Mouse (Mus musculus) WW6 (cell line): ENCODE data around the gene Tenm3.

ENCODE experiments used
- DNase-seq: peaks from one replicate; pipeline ENCODE4 v3.0.0-alpha.2; 2013; ENCODE audit warnings: low read depth, low spot score

Tenm3 gene

DNA sequence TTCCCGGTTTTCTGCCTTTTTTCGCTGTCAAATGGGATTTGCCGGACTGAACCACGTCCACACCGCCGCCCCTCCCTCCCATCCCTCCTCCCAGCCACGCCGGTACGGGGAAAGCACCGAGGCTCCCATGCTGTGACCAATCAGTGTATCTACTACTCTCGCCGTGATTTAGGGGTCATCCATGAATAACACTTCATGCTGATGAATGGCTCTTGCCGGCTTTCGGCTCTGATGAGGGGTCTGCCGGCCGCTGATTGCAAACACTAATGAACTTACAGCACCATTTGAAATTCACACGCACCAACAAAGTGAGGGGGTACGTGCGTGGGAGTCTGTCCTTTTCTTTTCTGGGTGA is at the start of gene Tenm3:
TSS of gene Tenm3 (minus strand) at position 21 of the 355 bp plus-strand sequence.
- peak; percentile 39 for DNase-seq

DNA sequence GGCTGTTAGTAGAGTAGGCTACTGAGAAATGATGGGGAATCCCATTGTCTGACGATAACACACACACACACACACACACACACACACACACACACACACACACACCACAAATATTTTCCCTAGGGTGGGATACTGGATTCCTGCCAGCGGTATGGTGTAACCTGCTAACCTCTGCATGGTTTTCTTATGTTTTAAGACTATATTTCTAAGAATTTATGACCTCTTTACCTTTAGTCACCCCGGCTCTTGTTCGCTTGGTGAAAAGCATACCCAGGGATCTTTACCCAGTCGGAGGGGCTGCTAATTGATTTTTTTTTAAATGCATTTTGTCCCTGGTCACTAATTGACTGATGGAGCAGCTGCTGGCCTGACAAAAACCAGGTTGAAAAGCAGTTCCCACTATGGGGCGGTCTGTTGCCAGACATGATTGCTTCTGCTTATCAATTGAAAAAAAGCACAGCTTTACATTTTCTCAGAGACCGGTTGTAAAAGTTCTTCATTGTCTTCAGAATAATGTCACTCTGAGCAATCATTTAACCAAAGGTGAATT is 46.5 kb upstream of the Tenm3 start:
- no peak for DNase-seq

DNA sequence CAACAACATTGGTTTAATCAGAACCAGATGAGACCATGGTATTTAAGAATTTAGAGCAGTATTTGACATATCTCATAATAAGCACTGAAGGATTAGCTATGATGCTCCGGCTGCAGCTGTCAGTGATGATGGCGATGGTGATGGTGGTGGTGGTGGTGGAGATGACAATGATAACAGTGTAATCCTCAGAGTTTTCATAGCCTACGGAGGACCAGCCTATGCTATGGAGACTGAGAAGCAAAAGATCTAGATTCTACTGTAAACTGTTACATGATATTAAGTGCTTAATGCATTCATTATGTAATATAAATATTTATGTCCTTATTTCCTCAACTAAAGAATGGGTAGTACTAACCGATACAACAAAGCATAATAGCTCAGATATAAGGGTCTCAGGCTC is 40.5 kb upstream of the Tenm3 start:
- DNase-seq = no peak

DNA sequence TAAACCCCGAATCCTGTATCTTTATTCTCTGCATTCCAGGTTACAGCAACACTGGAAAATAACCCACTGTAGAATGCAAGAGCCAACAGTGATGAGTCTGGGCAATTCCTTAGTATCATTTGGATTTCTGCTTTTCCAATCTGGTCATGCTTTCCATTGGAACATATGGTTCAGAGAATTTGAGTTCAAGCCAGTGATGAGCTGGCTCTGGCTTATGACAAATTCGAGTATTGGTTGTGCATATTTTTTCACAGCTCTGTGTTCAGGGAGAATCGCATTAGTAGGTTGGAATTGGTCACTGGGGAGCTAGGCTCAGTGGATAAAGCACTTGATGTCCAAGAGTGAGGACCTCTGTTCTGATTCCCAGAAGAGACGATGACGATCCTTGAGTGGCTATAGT is 36.8 kb upstream of the Tenm3 start:
- no peak for DNase-seq

DNA sequence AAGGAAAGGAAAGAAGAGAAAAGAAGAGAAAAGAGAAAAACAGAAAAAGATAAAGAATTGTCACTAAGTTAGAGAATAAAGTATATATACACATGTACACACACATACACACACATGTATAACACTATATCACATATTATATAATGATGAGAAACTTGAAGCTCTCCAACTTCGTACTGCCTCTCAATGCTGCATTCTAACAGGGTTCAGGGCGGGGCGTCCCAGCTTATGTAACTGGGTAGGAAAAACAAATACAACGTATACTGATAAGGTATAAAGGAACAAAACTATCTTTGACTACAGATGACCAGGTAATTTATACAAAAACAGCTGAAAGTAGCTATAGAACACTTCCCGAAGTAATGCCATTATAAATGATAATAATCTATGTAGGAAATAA is 22.2 kb upstream of the Tenm3 start:
- no peak for DNase-seq

DNA sequence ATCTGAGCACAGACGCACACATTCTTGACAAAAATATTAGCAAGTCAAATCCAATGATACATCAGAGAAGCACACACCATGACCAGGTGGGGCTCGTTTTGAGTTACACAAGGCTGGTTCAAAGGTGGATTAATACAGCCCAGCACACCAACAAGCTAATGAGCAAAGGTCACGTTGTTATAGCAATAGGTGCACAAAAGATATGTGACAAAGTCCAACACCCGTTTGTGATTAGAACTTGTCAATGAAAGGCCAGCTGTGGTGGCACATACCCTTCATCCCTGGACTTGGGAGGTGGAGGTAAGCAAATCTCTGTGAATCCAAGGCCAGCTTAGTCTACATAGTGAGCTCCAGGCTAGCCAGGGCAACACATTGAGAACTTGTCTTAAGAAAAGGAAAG is 21.7 kb upstream of the Tenm3 start:
- DNase-seq = no peak

DNA sequence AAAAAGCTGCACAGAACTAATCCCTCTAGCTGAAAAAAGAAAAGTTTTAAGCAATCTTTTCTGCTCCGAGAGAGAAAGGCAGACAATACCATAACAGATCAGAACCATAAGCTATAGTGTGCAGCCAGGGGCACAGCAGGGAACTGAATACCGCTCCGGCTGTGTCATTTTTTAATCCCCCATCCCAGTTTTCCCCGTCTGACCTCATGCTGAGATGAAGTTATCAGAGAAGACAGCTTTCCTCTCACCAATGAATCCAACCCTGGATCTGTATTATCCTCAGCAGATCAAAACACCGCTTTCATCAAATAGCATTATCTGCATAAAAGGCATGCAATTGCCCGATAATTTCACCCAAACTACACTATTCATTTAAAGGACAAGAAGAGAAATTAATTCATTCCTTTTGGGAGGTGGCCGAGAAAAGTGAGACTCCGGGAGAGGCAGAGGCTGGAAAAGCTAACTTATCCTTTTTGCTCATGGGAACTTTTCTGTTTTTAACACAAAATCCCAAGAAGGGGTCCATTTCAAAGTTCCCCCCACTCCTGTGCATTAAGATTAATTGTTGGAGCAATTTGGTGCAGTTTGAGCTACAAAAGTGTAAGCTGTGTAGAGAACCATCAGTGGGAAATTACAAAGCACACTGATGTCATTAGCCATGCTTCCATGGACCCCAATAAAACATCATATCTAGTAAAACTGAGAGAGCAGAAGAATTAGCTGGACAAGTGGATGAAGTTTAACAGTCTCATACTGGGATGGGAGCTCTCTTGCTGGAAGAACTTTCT is 6.7 kb upstream of the Tenm3 start:
- DNase-seq = no peak

DNA sequence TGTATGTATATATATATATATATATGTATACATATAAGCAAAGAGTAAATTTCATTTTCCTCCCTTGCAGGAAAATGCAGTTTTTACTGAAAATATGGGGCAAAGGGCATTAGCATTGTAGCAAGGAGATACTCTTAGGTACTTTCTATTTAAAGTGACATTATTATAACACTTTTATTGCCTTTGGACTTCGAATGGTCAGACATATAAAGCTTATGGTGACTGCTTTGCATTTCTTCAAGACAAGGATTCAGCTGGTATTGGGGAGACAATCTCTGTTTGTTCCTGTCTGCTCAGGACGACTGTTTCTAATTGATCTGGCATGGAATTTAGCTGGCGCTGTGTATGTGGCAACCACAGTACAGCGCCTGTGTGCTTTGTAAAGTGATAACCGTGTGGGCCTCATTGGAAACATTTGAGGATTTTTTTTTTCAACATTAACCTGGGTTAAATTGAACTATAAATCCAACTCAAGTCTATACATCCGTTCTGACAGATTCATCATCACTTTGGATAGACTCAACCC is 5.4 kb upstream of the Tenm3 start:
- DNase-seq = no peak

DNA sequence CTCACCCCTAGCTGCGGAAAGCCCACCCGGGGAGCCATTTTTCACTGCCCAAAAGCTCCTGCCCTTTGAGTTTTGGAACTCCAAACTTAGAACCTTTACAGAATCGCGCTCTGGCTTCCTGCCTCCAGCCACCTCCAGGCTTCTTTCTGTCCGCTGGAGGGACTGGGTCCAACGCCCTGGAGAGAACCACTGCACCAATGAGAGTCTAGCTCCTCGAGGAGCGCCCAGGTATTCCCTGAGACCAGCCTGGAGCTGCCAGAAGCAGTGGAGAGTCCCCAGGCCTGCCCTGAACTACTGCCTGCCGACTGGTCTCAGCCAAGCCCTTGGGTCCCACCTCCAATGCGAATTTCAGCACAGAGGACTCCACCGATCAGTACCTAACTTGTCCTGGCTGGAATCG is 1.2 kb upstream of the Tenm3 start:
- no peak for DNase-seq

DNA sequence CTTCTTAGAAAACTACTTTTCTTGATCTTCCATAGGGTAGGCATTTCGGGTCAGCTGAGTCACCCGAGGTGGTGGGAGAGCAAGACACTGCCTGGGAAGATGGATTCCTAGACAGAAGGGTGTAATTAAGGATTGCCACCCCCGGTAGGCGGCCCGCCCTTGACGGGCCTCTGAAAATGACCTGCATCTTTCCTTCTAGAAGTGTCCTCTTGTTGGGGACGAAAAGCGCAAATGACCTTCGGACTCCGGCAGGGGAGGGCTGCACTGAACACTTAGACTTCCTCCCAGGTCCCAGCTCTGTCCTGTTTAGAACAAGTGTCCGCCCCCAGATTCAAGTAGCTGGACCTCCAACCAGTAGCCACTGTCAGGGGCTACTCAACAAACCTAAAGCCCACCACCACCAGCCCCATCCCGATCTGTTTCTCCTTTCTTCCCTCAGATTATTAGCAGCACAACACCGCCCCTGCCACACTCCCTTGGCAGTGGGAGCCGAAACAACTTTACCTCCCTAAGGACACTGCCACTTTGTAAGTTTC is 687 bp upstream of the Tenm3 start:
- DNase-seq = no peak

DNA sequence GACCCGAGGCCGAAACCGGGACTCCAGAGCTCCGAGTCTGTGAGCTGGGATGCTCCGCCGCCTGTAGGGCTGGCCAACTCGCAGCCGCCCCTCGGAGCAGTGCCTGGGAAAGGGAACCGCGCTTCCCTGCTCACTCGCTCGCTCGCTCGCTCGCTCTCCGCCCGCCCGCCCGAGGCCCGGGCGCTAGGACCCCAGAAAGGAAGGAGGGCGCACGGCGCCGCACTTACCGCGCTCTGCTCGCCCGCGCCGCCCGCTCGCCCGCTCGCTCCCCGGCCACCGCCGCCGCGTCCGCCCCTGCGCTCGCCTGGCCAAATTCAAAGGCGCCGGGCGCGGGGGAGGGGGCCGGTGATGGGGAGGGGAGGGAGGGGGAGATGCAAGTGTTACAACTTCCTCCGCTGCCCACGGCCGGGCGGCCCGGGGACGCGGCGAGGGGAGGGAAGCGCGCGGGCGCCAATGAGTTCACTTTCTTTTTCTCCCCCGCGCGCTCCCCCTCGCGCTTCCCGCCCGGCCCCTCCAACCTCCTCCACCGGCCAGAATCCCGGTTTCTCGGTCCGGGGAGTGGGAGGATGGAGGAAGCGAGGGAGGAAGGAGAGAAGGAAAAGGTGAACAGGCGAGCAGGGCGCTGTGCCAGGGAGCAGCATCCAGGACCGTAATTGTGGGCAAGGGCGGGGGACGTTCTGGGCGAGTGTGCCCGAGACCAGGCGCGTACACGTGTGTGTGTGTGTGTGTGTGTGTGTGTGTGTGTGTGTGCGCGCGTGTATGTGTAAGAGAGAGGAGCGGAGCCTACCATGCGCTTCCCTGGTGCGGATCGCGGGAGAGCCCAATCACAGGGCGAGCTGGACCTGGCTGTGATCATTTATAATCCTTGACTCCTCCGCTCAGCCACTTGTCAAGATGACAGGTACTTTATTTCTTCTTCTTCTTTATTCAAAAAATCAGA is 490 bp downstream of the Tenm3 start:
- DNase-seq = peak; percentile 53

DNA sequence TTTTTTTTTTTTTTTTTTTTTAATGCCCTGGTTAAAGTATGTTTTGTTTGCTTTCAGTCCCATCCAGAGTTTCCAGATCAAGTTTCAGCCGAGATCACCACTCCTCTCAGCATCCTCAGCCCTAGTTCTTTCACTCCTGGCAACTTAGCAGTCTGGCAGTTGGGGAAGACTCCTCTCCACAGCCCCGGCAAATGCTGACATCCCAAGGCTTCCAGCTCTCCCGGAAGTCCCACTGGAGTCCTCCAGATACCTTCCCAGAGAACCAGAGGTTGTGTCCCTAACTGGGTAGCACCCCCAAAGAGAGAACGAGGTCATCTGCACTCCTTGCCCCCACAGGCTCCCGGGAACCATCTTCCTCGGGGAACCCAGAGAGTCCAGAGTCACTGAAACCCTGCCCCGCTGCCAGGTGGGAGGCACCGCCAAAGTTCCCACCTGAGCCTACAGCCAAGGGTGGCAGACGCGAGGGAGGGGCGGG is 1.2 kb downstream of the Tenm3 start:
- no peak for DNase-seq

DNA sequence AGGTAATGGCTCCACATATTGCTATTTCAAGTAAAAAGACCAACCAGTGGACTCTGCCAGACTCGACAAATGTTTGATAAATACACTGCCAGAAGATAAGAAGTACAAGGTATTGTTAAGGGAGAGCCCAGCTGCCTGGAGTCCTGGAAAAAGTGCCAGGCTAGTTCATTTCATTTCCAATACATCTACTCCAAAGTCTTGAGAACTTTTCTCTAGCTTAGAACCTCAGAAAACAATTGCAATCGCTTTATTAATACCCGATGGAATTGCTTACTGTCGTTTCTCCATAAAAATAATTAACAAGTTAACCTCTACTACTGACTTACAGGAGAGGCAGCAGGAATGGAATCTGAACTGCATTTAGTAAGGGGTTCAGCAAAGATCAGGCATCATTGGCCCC is 1.7 kb downstream of the Tenm3 start:
- no peak for DNase-seq

DNA sequence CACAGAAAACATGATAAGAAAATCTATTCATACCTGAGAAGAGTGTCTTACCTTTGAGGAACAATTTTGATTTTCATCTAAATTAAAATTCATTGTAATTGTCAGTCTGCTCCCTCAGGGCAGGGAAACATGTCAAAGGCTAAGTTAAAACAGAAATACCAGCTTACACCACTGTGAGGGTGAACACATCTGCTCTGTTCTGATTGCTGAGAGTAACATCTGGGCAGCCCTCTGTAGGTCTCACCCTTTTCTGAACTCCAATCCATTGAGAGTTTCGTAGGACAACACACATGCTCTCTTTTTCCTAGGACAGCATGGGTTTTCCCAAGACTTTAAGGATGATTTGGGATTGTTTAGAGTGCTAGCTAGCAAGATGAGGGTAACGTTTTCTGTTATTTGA is 8.0 kb downstream of the Tenm3 start:
- no peak for DNase-seq

DNA sequence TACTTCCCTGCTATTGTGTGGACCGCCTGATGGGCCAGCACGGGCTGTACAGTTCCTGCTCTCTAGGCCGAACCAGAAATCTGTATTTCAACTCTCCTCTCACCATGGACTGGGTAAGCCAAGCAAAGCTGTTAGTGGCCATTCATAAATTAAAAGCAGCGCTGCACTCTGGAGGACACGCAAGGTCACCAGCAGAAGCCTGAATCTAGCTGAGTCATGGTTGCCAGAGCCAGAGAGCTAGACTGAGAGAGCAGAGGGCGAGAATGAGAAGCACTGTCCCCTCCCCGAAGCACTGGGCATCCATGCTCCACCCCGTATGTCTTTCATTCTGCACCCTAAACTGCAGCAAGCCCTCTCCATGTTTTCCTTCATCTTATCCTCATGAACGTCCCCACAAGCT is 16.3 kb downstream of the Tenm3 start:
- DNase-seq = no peak

DNA sequence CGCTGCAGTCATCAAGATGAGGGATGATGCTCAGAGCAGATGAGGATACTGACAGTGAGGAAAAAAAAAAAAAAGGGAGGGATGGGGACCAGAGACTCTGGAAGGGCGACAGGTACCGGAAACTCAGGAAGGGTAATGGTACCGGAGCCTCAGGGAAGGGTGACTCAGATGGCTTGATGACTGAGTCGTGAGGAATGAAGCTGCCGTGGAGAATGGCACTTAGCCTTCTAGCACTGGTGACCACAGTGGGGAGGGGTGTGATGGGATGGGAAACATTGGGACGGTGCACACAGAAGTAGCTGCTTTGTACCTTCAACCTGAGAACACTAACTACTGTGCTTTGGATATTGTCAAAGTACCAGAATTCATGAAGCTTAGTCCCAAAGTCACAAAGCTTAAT is 18.1 kb downstream of the Tenm3 start:
- no peak for DNase-seq

DNA sequence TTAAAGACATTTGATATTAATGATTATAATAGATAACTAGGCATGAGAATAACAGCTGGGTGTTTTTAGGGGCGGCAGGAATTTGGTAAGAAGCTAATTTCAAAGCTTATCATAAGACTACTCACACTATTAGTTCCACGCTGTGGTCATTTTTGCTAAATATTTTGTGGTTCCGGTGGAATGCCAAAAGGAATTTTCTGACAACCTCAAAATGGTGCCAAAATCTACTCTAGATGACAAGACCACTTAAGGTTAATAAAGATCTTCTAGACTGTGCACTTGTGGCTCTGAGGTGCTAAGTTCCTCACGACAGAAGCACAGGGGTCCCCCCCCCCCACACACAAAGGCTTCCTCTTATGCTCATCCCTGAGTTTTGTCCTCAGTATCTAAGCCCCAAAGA is 21.5 kb downstream of the Tenm3 start:
- no peak for DNase-seq

DNA sequence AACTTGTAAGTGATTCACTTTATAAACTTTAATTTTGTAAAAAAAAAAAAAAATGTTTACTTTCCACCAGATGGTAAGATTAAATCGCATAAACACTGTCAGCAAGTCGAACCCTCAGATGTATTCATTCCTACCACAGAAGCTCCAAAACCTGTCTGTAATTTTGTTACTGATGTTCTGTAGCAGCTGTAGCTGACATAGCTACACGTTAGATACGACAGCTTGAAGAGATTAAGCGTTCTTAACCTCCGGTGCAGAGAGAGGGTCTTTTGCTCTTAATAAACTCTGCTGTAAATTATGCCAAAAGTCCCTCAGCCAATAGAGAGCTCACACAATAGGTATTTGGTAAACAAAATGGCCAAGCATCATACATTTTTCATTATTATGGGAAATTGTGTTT is 23.8 kb downstream of the Tenm3 start:
- no peak for DNase-seq

DNA sequence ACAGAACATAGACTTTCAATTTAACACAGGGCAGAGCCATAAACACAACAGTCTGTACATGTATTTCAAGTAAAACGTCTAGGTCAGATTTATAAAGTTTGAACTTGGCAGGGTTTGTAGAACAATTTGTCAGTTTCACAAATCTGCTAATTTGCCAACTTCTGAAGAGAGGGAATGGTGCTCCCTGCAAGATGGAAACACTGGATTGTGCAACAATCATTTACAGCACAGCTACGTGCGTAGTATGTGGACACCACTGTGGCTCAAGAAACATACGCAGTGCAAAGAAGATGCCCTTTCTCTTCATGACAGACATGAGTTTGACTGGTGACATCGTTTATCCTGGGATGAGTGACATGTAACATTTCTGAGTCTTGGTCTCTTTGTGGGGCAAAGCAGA is 24.4 kb downstream of the Tenm3 start:
- no peak for DNase-seq

DNA sequence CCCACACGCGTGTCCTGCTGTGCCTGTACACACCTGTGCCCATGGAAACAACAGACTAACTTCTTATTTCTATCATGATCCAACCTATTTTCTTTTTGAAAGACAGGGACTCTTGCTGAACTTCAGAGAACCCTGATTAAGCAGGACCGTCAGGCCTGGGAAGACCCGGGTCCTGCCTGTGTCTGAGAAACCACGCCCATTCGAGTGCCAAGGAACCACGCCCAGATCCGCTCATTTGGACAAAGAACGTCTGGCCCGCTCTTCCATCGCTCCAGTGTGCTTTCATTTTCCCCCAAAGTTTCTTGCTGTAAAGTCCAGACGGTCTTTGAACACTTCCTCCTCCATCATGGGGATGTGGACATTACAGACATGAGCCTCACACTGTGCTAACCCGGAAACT is 26.8 kb downstream of the Tenm3 start:
- DNase-seq = no peak

DNA sequence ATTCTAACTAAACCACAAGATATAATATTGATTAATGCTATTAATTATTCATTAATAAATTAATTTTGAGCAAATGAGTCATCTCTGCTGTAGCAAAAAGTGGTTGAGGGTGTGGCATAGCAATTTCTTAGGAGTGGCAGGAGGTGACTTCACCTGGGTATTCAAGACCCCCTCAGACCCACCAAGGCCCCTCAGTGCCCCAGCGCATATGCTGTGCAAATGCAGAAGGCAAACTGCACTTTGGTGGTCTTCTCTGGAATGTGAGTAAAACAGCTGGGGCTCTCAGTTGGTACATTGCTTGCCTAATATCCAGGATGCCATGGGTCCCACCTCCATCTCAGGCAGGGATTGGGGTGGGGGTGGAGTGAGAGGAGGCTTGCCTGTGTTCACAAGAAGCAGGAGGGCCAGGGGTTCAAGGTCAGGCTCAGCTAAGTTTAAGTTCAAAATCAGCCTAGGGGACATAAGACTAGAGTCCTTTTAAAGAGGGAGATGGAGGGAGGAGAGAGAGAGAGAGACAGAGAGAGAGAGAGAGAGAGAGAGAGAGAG is 31.5 kb downstream of the Tenm3 start:
- DNase-seq = no peak

DNA sequence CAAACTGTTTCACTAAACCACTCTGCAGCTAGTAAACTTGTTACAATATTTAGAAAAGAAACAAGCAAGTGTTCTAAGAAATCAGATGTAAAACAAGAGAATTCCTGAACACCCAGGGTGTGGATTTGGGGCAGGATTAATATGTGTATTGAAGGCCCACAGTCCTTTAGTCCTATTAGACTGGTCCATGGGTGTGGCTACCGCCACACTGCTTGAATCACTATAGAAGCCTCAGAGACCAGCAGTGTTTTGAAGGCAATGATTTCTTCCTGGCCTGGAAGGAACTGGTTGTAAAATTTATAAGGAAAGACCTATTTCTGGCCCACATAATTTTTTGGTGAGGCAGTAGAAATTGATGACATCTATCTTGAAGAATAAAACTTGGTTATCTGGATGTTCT is 33.1 kb downstream of the Tenm3 start:
- no peak for DNase-seq
